In the genomic region with DNA sequence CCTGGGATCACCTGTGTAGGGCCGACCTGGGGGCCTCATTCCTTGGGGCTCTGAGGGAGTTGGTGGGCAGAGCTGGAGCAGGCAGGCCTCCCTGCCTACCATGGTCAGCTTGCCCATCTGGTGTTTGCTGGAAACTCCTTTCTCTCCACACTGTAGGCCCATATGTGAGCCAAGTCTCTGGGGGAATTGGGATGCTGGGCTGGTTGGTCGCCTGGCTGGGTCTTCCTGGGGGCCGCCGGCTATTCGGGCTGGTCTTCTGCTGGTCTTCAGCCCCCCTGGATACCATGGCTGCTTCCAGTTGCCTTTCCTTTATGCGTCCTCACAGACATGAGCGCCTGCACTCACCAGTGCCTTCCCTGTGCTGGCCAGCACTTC, we compare ENCODE assay signal across 10 mouse cellular contexts.
A peak's percentile ranks its signal among the peaks of the same experiment; 100 is the strongest.
DNase-seq lines count a peak whose midpoint lies in the region; ATAC-seq and TF ChIP-seq lines count a peak whose summit lies in the region.
"Had no signal": no experiment of that assay in that cellular context is flagged by ENCODE, and none has a peak within 500 bp of the region (broad histone marks: within the 10 kb centered on the region; RNA-seq: fewer than 3 reads in every experiment).

No protein-coding gene starts in this region.

- no peak for DNase-seq in liver, embryonic 11.5 days (ENCODE audit: low spot score)
- no peak for DNase-seq in liver
- no peak for DNase-seq in midbrain, embryonic 10.5 days (ENCODE audit: low spot score)
- DNase-seq in stomach, postnatal 0 days (ENCODE audit: low spot score): no peak
- no peak for DNase-seq in layer of hippocampus, postnatal 14 days (ENCODE audit: low spot score in 2 of 2)
- DNase-seq: kidney, postnatal 25 days; lung, postnatal 36 days had no signal

- H3K4me2 ChIP-seq in liver, embryonic 11.5 days: no peak overlapping the region
- H3K4me2 ChIP-seq in forebrain, embryonic 16.5 days (ENCODE audit: low read length): peak overlapping the region; percentile 40
- no peak overlapping the region for H3K4me2 ChIP-seq in stomach, postnatal 0 days (replicated peaks; ENCODE audit: low read depth)

- H3K4me1 ChIP-seq in liver, embryonic 11.5 days (replicated peaks; ENCODE audit: control insufficient read depth, insufficient read depth, low read length): peaks cover 85% of the 10 kb centered on the region
- peaks cover 96% of the 10 kb centered on the region for H3K4me1 ChIP-seq in forebrain, embryonic 16.5 days (replicated peaks; ENCODE audit: control insufficient read depth, insufficient read depth, low read length)
- peaks cover 100% of the 10 kb centered on the region for H3K4me1 ChIP-seq in midbrain, embryonic 10.5 days
- H3K4me1 ChIP-seq in stomach, postnatal 0 days (replicated peaks; ENCODE audit: control insufficient read depth, insufficient read depth): peaks cover 12% of the 10 kb centered on the region; the same call in 1 of the 2 replicates

- no peaks in the 10 kb centered on the region for H3K9me3 ChIP-seq in liver, embryonic 11.5 days (ENCODE audit: control insufficient read depth, low read length)
- H3K9me3 ChIP-seq in forebrain, embryonic 16.5 days (ENCODE audit: control insufficient read depth, low read length): no peaks in the 10 kb centered on the region
- no peaks in the 10 kb centered on the region for H3K9me3 ChIP-seq in midbrain, embryonic 10.5 days (replicated peaks)
- no peaks in the 10 kb centered on the region for H3K9me3 ChIP-seq in stomach, postnatal 0 days (ENCODE audit: control insufficient read depth, low read length)
- H3K9me3 ChIP-seq: heart, embryonic 12.5 days had no signal

- TF ChIP-seq EP300 in stomach, postnatal 0 days (optimal IDR thresholded peaks at IDR 0.05): no peak

- H3K9ac ChIP-seq in liver, embryonic 11.5 days (ENCODE audit: low read depth, low read length): no peak overlapping the region
- H3K9ac ChIP-seq in forebrain, embryonic 16.5 days (replicated peaks; ENCODE audit: low read depth, low read length): peak overlapping the region; percentile 38
- H3K9ac ChIP-seq in stomach, postnatal 0 days (ENCODE audit: low read length): peak overlapping the region; percentile 8; the same call in 1 of the 2 replicates

- H3K36me3 ChIP-seq in liver, embryonic 11.5 days (ENCODE audit: control insufficient read depth, insufficient read depth, low read length): no peaks in the 10 kb centered on the region
- H3K36me3 ChIP-seq in forebrain, embryonic 16.5 days (ENCODE audit: control insufficient read depth, insufficient read depth): no peaks in the 10 kb centered on the region
- no peaks in the 10 kb centered on the region for H3K36me3 ChIP-seq in midbrain, embryonic 10.5 days
- H3K36me3 ChIP-seq in stomach, postnatal 0 days (ENCODE audit: control insufficient read depth, insufficient read depth, low read length): no peaks in the 10 kb centered on the region
- H3K36me3 ChIP-seq: heart, embryonic 12.5 days had no signal

- TF ChIP-seq CTCF in stomach, postnatal 0 days (IDR thresholded peaks at IDR 0.05; ENCODE audit: low read depth): no peak

- no peak overlapping the region for H3K4me3 ChIP-seq in liver, embryonic 11.5 days (ENCODE audit: low read depth, low read length)
- H3K4me3 ChIP-seq in forebrain, embryonic 16.5 days (replicated peaks; ENCODE audit: low read length): no peak overlapping the region
- H3K4me3 ChIP-seq in midbrain, embryonic 10.5 days: peak overlapping the region; percentile 30; the same call in 1 of the 2 replicates
- no peak overlapping the region for H3K4me3 ChIP-seq in stomach, postnatal 0 days (ENCODE audit: low read depth, low read length)
- H3K4me3 ChIP-seq: heart, embryonic 12.5 days had no signal

- H3K27me3 ChIP-seq in liver, embryonic 11.5 days (replicated peaks; ENCODE audit: control insufficient read depth, insufficient read depth, low read length): no peaks in the 10 kb centered on the region
- H3K27me3 ChIP-seq in forebrain, embryonic 16.5 days (replicated peaks; ENCODE audit: control insufficient read depth, insufficient read depth, low read length): no peaks in the 10 kb centered on the region
- peaks cover 91% of the 10 kb centered on the region for H3K27me3 ChIP-seq in midbrain, embryonic 10.5 days (ENCODE audit: low read depth, poor library complexity, severe bottlenecking)
- no peaks in the 10 kb centered on the region for H3K27me3 ChIP-seq in stomach, postnatal 0 days (ENCODE audit: control insufficient read depth, insufficient read depth, low read length)
- H3K27me3 ChIP-seq: heart, embryonic 12.5 days had no signal

- ATAC-seq in liver, embryonic 11.5 days (replicated peaks; ENCODE audit: low FRiP score): no peak
- ATAC-seq in forebrain, embryonic 16.5 days: no peak; the same call in 1 of the 2 replicates
- ATAC-seq in stomach, postnatal 0 days (ENCODE audit: low FRiP score, low TSS enrichment): no peak
- no peak for ATAC-seq in frontal cortex, adult (ENCODE audit: low TSS enrichment)

- peak overlapping the region; percentile 7; the same call in 1 of the 2 replicates for H3K27ac ChIP-seq in liver, embryonic 11.5 days (ENCODE audit: low read depth, low read length)
- peak overlapping the region; percentile 93 for H3K27ac ChIP-seq in forebrain, embryonic 16.5 days (ENCODE audit: low read length)
- peak overlapping the region; percentile 81 for H3K27ac ChIP-seq in midbrain, embryonic 10.5 days (replicated peaks)
- H3K27ac ChIP-seq in stomach, postnatal 0 days (replicated peaks): no peak overlapping the region

- 78% methylated on average over 7 of the region's 7 CpGs for WGBS in liver, embryonic 11.5 days
- 21% methylated on average over 7 of the region's 7 CpGs for WGBS in forebrain, embryonic 16.5 days
- 53% methylated on average over 7 of the region's 7 CpGs for WGBS in midbrain, embryonic 10.5 days
- WGBS in stomach, postnatal 0 days: 75% methylated on average over 7 of the region's 7 CpGs
